Mouse (Mus musculus) megakaryocyte, adult 5-6 weeks (primary cell): ENCODE data around the gene Maco1. TPM values are rescaled to one million over a fixed set of nuclear protein-coding genes. Genes with fewer than 3 reads are reported as not detected.

ENCODE experiments used
- ATAC-seq: 2 replicates; pipeline ENCODE4 v1.8.0; 2016; ENCODE audit warnings: mild to moderate bottlenecking, inconsistent platforms; ENCODE audit not compliant: poor library complexity, severe bottlenecking
- total RNA-seq, 2 experiments: library from RNA; stranded (forward) in 1 of 2; stranded (reverse) in 1 of 2; fragments of 153-499, 151-499 nt in 1 of 2; fragments of 221-1000, 200-1000 nt in 1 of 2; gene quantifications; 2 replicates each; pipeline versions ENCODE4 v1.2.3 to v1.2.4; 2015 to 2017

Maco1 gene
- total RNA-seq, 2 experiments from 2014 or later, result 17.4 to 20.9 TPM

DNA sequence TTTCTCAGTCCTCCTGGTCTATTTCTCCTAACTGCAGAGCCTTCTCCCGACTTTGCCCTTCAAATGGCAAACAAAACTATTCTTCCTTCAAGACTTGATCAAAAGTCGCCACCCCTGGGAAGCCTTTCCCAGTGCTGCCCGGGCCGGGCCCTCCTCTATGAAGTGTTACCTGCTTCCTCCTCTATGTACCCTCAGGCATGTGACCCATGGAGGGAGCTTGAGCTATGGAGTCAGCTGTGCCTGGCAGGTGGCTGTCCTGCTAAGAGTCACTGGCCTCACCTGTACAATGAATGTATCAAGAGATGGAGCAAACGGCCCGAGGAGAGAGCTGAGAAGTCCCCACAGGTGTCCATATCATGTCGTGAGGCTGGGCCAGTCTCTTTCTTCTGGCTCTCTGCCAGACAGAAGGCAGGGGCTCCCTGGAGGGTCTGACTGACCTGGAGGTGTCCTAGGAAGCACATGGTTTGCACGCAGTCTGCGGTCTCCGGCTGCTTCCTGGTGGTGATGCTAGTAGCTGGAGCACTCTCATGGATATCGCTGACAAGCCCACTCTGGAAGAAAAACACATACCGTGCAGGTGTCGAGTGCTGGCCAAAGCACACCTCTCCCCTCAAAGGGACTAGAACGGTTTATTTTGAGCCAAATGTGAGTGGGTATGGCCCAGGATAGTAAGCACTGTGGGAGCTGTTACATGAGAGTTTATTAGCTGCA is 77.8 kb downstream of the Maco1 start:
- no peak for ATAC-seq

DNA sequence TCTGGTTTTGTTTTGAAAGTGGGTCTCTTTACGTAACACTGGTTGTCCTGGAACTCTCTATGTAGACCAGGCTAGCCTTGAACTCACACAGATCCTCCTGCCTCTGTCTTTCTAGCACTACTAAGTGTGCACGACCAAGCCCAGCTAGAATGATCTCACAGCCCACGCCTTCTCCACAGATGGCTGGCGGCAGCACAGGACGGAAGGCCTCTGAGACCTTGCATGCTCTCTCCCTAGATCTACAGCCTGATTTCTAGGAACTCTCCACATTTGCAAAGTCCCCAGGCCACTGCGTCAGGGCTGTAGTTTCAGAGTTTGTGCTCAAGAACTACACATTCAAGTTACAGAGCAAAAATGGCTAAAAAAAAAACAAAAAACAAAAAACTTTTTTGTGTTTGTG is 79.0 kb downstream of the Maco1 start:
- no peak for ATAC-seq

DNA sequence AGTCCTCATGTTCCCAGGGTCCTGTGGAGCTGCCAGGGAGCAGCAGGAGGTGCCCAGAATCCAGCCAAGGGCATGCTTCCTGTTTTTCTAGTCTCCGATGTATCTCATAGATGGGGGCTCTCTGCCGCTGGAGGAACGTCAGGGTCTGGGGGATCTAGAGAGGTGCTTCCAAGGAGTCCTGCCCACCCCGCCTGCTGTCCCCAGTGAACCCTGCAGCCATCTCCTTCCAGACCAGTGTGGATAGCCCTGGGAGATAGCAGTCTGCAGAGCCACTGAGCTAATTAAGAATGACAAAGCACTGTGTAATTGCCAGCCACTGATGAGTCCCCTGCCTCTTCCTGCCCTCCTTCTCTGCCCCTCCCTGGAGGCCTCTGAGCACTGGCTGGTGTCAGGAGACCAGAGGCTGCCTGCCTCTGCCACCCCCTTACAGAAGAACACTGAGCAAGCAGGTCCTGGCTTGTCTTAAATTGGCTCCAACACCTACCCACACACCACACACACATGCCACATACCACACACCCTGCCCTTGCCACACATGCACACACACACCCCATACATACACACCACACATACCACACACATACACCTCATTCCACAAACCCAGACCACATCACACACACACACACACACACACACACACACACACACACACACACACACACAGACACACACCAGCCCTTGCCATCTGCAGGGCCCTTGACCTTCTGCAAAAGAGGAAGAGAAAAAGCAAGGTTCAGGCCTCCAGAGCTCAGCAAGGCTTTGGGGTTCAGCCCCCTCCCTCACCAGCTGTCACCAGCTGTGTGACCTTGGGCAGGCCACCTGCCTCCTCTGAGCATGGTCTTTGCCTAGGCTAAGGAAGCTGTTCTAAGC is 80.1 kb downstream of the Maco1 start:
- ATAC-seq, result peak; percentile 77

DNA sequence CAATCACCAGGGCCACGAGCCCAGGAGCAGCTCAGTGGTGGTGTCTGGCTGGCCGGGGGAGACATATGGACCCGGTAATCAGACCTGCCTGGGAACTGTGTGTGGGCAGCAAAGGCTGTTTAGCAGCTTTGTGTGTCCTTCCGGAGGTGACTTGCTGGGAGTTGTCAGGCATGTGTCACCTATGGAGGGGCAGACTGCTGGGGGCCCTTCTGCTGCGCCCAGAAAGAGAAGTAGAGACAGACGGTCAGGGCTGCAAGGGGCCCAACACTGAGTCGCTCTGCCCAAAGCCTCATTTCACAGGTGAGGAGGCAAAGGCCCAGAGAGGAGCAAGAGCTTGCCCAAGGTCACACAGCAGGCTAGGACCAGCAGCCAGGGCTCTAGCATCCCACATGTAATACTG is 83.3 kb downstream of the Maco1 start:
- no peak for ATAC-seq

DNA sequence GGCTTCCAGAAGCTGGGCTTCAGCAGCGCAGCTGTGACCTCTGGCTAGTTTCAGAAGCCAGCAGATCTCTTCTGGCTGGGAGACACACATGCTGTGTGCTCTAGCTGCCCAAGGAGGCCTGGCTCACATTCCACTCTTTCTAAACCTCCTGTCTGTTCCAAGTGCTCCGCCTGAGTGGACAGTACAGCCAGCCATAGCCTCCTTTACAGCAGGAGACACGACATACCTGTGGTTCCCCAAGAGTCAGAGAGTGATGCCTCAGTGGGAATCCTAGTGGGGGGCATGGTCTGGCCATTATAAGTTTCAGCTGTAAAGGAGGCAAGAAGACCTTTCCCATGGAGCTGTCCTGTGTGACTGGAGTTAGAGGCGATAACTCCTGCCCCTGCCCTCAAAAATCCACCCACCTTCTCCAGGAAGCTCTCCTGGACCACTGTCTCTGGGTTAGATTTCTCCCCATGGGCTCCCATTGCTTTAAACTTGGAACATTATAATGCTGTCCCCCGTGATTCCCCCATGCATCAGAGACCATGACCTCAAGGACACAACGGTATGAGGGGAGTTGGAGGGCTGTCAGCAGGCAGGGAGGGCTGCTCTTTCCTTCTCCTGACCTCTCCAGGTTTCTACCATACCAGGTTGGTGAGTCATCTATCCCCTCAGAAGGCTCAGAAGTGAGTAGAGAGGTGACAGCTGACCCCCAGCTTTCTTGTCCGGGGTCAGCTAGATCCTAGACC is 83.9 kb downstream of the Maco1 start:
- no peak for ATAC-seq

DNA sequence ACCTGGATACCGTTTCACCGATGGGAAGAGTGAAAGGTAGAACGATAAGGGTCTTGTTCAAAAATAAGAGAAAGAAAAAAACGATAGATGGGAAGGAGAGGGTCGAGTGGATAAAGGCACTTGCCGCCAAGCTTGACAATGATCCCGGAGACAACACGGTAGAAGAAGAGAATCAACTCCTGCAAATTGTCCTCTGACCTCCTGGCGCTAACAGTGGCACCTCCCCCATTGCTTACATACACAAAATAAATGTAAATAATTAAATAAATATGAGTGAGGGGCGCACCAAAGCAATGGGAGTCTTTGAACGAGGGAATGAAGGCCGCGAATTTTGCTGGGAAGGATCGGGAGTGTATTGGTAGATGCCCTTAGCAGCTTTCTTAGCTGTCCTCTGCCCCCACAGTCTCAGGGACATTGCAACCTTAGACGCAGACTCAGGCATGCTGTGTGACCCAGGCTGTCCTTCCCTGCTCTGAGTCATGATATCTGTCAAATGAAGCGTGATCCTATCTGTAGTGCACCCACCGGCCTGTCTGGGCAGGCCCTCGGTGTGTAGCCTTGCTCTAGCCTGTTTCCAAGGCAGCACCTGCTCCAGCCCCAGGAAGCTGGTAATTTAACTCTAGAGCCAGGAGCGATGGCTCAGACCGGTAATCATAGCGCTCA is 84.8 kb downstream of the Maco1 start:
- ATAC-seq, result no peak

DNA sequence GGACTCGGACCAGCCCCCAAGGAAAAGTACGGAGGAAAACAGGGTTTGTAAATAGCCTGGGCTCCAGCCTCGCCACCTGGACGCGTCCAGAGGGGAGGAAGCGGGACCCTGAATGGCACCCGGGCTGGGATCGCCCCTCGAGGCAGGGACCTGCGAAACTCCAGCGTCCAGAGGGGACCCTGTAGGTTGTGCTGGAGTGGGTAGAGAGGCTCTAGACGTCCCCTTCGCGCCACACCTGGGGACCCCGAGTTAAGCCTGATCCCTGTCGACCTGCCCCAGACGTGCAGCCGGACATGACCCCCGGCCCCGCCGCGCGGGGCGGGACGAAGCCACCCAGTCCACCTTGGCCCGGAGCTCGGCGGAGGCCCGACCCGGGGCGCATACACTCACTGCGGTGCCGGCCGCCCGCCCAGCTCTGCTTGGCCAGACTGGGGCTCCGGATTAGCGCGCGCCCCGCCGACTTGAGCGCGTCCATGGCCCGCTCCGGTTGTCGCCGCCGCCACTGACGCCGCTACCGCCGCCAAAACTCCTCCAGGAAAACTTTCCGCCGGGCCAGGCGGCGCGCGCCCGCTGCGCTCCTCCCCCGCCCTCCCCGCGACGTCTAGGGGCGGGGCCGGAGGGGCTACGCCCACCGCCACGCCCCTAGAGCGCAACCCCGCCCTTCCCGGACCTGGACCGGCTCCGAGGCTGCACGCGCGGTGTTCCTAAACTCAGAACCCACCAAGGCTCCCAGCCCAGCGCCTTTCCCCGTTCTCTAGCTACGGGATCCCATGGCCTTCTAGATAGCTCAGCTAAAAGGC is 85.5 kb downstream of the Maco1 start, which contains the start of gene Ldlrap1:
Gene Ldlrap1, minus strand, starts transcription at position 599 of the 800 bp plus-strand sequence.
- peak; percentile 86 for ATAC-seq

DNA sequence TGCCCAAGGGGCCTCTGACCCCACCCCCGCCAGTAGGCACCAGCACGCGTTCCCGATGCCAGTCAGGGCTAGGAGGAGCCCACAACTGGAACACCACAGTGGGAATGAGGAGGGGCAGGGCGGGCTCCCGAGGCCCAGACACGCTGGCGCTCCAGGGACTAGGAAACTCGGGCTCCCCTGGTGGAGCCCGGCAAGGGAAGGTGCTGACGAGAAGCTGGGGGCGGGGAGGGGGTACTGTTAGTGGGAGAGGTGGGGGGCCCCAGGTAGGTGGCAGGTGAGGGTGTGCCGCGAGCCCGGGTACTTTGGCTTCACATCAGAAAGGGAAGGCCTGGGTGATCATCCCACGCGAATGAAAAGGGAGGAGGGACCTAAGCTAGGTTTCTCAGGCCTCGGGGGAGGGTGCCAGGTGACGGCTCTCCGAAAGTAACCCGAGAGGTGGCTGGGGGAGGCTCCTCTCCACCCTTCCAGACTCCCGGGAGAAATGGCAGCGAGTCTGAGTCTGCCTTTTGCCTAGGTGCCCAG is 86.2 kb downstream of the Maco1 start:
- no peak for ATAC-seq

DNA sequence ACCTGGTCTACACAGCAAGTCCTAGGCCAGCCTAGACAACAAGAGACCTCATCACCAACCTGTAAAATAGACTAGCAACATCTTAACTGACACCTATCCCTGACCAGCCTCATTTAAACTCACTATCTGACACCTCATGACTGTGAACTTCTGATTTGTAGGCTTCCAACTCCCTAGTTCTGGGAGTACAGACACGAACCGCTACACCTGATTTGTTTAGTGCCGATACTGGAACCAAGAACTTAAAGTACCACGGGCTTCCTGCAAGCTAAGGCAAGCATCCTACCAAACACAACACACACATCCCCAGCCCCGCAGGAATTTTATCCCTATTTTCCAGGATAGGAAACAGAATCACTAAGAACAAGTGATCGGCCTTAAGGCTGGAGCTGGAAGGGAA is 86.9 kb downstream of the Maco1 start:
- ATAC-seq, result no peak

DNA sequence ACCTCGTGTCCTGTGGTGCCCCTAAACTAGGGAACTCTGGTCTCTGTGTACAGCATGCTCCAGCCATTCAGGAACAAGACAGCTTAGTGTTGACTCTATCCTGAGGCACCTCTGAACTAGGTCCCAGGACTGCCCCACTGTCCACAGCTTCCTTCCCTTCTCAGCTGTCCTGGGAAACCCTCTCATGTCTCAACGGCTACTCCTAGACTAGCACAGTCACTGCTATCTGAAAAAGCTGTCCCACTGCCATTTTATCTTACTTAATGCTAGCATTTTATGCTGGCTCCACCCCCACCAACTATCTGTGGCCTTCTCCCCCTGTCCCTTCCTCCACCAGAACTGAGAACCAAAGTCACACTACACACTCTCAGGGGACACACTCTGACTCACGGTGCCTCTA is 88.8 kb downstream of the Maco1 start:
- ATAC-seq, result no peak

DNA sequence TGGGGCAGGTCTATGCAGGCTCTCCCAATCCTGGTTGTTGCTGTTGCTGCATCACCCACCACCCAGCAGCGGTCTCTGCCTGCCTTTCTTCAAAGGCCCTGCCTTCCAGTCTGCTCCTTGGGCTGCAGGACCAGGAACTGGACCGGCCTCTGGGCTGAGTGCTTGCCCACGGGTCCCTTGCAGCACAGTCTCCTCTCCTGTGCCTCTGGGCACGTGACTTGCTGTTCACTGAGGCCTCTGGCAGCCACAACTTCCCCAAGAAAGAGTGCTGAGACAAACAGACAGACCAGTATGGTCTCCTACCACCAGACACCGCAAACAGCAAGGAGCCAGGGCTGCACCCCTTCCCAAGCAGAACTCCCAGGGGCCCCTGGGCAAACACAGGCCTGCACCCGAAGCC is 90.8 kb downstream of the Maco1 start:
- ATAC-seq, result peak; percentile 56

DNA sequence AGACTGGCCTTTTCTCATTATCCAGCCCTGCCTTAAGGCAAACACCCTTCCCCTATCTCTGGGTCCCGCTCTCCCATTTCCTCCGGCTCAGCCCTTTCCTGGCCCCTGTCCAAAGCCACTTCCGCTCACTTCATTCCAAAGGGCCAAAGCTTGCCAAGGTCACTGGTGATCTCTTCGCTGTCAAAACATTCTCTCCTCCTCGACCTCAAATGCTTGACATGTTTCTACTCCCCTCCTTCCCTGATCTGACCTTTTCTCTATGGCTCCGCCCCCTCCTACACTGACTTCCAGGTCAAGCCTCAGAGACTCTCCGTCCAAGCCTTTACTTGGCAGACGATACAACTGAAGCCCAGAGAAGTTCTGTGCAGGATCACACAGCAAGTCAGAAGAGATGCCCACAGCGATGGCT is 92.3 kb downstream of the Maco1 start:
- ATAC-seq, result no peak

DNA sequence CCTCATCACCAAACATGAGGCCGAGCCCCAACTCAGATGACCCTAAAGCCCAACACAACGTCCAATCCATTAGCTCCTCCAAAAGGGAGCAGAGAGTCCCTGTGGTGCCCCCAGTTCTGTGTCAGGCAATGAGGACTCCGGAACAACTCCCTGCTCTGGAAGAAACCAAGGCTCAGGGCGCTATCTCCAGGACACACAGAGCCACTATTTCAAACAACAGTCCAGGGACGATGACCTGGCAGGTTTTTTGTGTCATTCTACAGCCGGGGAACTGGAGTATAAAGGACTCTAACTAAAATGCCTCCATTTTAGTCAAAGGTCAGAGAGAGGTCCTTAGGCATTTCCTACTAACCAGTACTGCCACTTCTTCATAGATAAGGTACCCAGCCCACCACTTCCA is 92.9 kb downstream of the Maco1 start:
- no peak for ATAC-seq

DNA sequence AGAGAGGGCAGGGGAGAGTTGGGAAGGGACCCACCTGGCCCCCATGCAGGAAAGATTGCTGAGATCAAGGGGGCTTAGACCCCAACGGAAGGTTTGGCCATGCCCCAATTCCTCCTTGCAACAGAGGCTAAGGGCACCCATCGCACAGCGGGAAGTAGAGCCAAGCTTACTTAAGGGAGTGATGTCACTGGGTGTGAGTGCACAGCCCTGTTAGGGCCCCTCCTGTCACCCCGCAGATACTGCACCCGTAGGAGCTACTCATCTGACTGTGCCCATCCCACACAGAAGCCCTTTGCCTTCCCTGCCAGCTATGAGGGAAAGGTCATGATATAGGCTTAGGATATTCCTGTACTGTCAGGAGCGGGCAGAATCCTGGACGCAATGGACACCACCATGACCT is 93.6 kb downstream of the Maco1 start:
- peak; percentile 48 for ATAC-seq

DNA sequence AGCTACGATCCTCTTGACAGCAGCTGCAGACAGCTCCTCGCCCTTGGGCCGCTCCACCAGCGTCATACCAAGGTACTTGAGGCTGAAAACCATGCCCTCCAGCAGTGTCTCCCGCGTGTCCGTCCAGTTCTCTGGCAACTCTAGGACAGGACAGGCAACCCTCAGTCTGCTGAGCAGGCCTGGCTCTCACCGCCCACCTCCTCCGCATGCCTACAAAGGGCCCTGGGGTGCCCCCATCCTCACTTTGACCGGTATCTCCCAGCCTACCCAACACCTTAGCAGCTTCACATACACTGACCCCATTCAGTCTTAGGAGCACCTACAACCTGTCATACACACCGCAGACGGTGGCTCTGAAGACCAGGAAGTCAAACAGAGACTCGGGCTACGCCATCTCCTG is 94.2 kb downstream of the Maco1 start:
- ATAC-seq, result no peak

DNA sequence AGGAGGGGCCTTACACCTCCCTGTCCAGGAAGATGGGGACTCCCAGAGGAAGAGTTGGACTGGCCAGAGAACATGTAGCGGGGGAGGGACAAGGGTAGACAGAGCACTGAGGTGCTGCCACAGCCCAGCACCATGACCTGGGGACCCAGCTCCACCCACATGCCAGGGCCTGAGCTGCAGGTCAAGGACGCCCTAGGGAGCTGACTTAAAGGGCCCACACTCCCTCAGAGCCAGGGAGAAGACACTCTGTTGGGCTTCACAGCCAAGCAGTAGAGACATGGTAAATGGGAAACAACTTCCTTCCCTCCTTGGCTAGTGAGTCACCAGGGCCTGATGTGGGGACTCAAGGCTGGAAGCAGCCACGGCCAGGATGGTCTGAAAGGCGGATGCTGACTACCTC is 94.8 kb downstream of the Maco1 start:
- no peak for ATAC-seq

DNA sequence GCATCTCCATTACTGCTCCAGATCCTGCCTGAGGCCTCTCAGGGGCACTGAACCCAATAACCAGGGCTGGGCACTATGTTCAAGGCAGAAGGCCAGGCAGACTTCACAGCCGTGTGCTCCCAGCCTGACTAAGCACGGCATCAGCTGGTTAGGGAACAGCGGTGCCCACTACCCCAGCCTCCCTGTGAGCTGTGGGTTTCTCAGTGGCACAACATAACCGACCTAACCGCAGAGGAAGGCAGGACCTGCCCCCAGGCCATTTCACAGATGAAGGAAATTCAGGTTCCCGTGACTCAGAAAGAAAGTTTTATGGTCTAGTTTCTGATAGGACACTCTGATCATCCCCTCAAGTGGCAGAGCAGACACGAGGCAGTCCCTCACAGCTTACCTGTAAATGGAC is 96.2 kb downstream of the Maco1 start:
- peak; percentile 58 for ATAC-seq

DNA sequence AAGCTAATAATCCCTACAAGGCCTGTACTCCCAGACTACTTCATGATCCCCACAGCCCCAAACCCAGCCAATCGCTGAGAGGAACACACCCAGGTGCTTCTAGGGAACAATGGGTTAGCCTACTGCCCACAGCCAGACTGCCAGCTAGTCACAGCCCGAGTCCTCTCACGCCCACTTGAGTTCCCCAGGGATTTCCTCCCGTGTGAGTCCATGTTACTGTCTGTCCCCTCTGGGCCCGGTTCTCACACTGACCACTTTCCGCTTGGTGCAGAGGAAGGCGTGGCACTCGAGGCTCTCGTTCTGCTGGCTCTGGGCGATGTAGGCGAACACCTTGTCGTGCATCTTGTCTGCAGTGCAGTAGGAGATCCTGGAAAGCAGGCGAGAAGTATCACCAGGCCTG is 98.2 kb downstream of the Maco1 start:
- no peak for ATAC-seq

DNA sequence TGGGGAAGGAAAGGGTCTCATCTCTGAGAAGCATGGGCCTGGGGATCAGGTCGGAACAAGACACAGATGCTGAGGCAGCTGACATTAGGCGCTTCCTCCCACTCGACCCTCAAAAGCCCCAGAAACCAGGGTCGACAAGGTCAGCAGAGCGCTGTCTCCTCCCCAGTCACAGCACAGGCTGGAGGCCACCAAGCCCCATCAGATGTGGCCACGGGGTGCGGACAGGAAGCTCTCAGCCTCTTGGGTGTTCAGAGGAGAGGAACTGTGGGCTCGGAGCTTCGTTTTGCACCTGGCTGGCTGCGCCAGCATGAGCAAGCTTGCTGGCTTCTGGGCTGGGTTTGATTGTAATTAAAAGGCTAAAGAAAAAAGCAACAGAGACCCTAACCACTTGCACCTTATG is 98.8 kb downstream of the Maco1 start:
- ATAC-seq, result peak; percentile 33
